Mouse (Mus musculus) forebrain, embryonic 10.5 days (tissue): ENCODE measurements at regions not wholly inside any gene's neighbourhood (a gene's known extent, or its start where the extent isn't known, plus 50 kb on each side); places are given as distances from the start of the nearest gene placed in this dataset.
"Not testable (repeated sequence)": the region's sequence is repeated elsewhere in the genome, so short reads cannot be mapped to it uniquely, and the experiment has no call there.

Experiments
- DNase-seq: peaks from one replicate; pipeline ENCODE4 v3.0.0-alpha.2; 2017; ENCODE audit warnings: low spot score; ENCODE audit errors: extremely low spot score
- H3K27ac ChIP-seq: fragments of 300-500 bp; sonication (generic); 2 replicates; pipeline ENCODE4 v1.5.1; 2016; ENCODE audit warnings: mild to moderate bottlenecking
- H3K27me3 ChIP-seq: fragments of 300-500 bp; sonication (generic); 2 replicates; pipeline ENCODE4 v1.6.1; 2016; ENCODE audit warnings: mild to moderate bottlenecking; ENCODE audit not compliant: poor library complexity, severe bottlenecking
- H3K36me3 ChIP-seq: fragments of 300-500 bp; sonication (generic); replicated peaks from 2 replicates; pipeline ENCODE4 v1.6.1; 2016; ENCODE audit warnings: mild to moderate bottlenecking, moderate library complexity
- H3K4me1 ChIP-seq: fragments of 300-500 bp; sonication (generic); 2 replicates; pipeline ENCODE4 v1.6.1; 2016
- H3K4me3 ChIP-seq: fragments of 300-500 bp; sonication (generic); 2 replicates; pipeline ENCODE4 v1.5.1; 2016; ENCODE audit warnings: mild to moderate bottlenecking, moderate library complexity
- H3K9me3 ChIP-seq: fragments of 300-500 bp; sonication (generic); 2 replicates; pipeline ENCODE4 v1.6.1; 2016; ENCODE audit warnings: mild to moderate bottlenecking, moderate library complexity
- WGBS: fragments of 180-500 bp; shearing (Covaris S2); methylation state at CpG from one replicate; pipeline ENCODE4 v1.1.7; 2016; 5-methylcytosine and 5-hydroxymethylcytosine counted together

DNA sequence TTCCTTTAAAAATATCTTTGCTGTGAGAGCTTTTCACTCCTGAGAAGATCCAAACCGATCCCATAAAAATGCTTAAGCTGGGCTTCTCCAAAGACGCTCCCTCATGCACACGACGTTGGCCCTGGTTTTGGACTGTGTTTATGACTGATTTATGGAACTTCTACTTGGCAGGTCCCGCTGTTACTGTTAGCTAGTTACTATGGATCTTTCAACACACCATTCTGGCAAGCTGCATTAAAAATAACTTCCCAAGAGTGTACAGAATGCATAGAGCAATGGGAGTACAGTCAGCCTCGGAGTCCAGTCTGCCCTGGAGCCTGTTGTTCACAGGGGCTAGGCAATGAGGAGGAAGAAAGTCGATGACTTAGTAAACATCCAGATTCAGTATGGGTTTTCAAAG lies 71.5 kb upstream of the Cdk6 start:
- no peak for DNase-seq
- H3K27me3 ChIP-seq = no peaks in the 10 kb centered on the region
- H3K9me3 ChIP-seq = no peaks in the 10 kb centered on the region
- 90% methylated on average over 7 of the region's 7 CpGs for WGBS
- H3K4me3 ChIP-seq = no peak overlapping the region
- no peak overlapping the region for H3K27ac ChIP-seq
- H3K36me3 ChIP-seq = no peaks in the 10 kb centered on the region
- no peaks in the 10 kb centered on the region for H3K4me1 ChIP-seq

DNA sequence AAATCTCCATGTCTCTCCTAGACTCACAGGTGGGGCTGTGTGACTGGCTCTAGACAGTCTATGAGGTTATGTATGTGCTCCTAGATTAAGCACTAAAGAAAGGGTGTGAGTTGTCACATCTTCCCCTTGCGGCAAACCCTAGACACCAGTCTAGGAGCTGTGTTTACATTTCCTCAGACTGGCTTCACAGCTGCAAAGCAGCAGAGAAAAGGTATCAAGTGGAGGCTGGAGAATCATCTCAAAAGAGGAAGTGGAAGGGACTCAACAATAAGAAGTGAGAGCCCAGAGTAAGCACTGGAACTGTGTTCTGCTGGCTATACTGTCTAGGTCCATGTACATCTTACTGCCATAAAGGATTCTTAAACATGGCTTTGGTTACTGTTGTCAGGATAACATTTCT lies 68.1 kb upstream of the Cdk6 start:
- not testable (repeated sequence) for H3K27ac ChIP-seq, H3K9me3 ChIP-seq, H3K4me1 ChIP-seq, H3K27me3 ChIP-seq, H3K36me3 ChIP-seq, DNase-seq, H3K4me3 ChIP-seq
- 86% methylated on average over 1 of the region's 1 CpGs for WGBS

DNA sequence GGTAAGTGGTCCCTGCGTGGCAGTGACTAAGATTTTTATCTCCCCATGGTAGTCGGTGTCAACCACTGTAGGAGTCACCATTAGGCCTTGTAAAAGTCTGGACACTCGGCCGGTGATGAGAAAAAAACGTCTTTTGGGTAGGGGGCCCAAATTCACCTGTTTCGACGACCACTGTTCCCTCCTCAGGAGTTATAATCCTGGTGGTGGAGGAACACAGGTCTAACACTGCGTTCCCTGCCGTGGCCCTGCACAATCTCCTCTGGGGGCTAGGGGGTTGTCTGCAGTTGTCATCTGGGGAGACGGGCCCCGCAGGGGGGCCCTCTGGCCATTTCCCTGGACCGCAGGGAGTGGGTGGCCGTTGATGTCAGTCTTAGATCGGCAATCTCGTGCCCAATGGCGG lies 64.0 kb upstream of the Cdk6 start:
- not testable (repeated sequence) for DNase-seq, H3K4me1 ChIP-seq, H3K36me3 ChIP-seq, H3K4me3 ChIP-seq, H3K27ac ChIP-seq, H3K27me3 ChIP-seq, H3K9me3 ChIP-seq
- WGBS = 94% methylated on average over 16 of the region's 16 CpGs

DNA sequence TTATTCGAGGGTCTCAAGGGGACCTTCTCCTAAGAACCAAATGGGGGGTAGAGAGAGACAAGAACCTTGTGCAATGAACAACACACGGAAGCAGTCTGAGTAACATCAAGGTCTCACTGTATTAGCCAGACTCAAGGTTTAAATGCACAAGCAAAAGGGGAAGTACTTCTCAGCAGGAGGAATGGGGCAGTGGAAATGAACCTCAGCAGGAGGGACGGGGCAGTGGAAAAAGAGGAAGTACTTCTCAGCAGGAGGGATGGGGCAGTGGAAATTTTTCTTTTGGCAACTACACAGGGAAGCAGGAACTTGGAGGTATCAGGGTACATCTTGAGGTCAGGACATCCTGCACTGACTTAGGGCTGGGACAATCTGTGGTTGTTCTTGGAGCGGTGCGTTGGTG lies 62.3 kb upstream of the Cdk6 start:
- H3K9me3 ChIP-seq = peaks cover 14% of the 10 kb centered on the region
- WGBS = 91% methylated on average over 5 of the region's 5 CpGs
- DNase-seq, H3K27me3 ChIP-seq, H3K36me3 ChIP-seq, H3K4me1 ChIP-seq, H3K4me3 ChIP-seq, H3K27ac ChIP-seq: not testable (repeated sequence)

DNA sequence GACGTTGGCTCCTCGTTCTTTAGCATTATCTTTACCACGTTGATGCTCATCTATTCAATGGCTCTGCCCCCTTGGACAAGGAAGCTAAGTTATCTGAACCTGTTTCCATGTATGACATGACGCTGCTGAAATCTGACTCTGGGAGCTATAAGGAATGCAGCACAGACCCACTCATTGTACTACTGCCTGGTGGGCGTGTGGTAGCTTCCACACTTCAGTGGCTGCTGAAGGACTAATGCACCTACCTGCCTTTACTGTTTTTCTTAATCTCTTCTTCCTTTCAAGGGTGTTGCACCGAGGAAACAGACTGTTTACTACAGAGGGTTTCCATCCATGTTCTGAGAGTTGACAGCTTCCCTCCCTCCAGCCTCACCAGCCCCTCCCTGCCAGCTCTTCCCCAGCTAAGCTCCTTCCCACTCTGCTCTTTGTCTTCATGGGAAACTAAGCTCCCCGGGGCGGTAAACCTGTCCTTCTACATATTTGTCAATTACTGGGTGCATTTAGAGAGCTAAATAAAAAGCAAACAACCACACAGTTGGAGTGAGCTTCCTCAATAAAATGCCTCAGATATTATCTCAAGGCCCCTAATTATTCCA lies 59.3 kb upstream of the Cdk6 start:
- WGBS = 69% methylated on average over 8 of the region's 8 CpGs
- not testable (repeated sequence) for H3K27ac ChIP-seq, DNase-seq, H3K4me1 ChIP-seq, H3K27me3 ChIP-seq, H3K36me3 ChIP-seq, H3K4me3 ChIP-seq
- peaks cover 15% of the 10 kb centered on the region for H3K9me3 ChIP-seq

DNA sequence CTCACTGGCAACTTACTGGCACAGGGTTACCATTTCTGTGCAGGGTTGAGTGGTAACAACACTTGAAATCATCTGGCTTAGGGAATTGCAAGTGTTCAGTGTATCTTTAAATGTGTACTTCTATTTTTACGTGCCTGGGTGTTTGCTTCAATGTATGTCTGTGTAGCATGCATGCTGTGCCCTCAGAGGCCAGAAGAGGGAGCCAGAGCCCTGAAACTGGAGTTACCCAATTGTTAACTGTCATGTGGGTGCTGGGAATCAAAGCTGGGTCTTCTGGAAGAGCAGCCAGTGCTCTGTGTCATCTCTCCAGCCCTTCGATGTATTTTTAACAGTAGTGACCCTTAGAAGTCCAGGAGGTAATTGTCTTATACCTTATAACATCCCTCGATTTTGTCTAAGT lies 58.2 kb upstream of the Cdk6 start:
- Histone ChIP-seq H3K4me1 (no peaks in the 10 kb centered on the region), H3K36me3 (no peaks in the 10 kb centered on the region), H3K27me3 (no peaks in the 10 kb centered on the region), H3K27ac (no peak overlapping the region), H3K4me3 (no peak overlapping the region), H3K9me3 (peaks cover 15% of the 10 kb centered on the region)
- DNase-seq = no peak
- WGBS = 88% methylated on average over 3 of the region's 3 CpGs

DNA sequence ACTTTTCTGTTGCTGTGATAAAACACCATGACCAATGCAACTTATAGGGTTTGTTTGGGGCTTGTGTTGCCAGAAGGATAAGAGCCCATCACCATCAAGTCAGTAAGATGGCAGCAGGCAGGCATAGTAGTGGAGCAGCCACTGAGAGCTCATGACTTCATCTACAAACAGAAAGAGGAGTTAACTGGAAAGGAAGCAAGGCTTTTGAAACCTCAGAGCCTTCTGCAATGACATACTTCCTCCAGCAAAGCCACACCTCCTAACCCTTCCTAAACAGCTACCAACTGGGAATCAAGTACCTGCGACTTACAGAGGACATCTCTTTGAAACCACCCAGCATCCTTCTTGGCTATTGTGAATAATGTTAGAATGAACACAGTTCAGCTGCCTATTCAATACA lies 57.0 kb upstream of the Cdk6 start:
- not testable (repeated sequence) for DNase-seq, H3K27me3 ChIP-seq, H3K36me3 ChIP-seq, H3K27ac ChIP-seq, H3K4me1 ChIP-seq, H3K4me3 ChIP-seq
- H3K9me3 ChIP-seq = peaks cover 13% of the 10 kb centered on the region
- WGBS = 100% methylated on average over 1 of the region's 1 CpGs

DNA sequence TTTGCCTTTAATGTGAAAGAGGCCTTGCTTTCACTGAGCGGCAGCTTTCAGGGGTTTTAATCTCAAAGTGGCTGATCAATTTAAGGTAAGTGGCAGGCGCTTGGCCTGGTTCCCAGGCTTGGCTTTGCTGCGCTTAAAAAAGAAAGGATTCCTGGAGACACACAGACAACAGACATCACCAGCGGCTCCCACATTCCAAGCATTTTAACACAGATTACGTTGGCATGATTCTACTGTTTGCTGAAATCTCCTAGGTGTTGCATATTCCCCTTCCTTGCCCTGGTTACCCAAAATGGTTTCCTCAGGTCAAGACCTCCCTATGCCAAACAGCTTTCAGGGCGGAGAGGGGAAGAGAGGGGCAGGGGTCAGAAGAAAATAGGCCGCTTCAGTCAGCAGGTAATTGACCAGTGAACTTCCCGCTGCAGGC lies 51.3 kb upstream of the Cdk6 start:
- peak; percentile 23 for DNase-seq
- H3K27ac ChIP-seq, H3K9me3 ChIP-seq, H3K27me3 ChIP-seq, H3K4me3 ChIP-seq, H3K36me3 ChIP-seq: not testable (repeated sequence)
- 8% methylated on average over 8 of the region's 8 CpGs for WGBS
- peaks cover 12% of the 10 kb centered on the region for H3K4me1 ChIP-seq
